Mouse (Mus musculus): Measurements from ENCODE around the gene Plcd1.

Plcd1 gene

GRCm38 (mm10) chr9:119091581-119092310 is 1.6 kb downstream of the Plcd1 start:
- no peak for DNase-seq (ENCODE audit: low read depth, low spot score)

GRCm38 (mm10) chr9:119090462-119090861 is 2.8 kb downstream of the Plcd1 start:
- no peak for DNase-seq (ENCODE audit: low read depth, low spot score)

- DNase-seq (ENCODE audit: low read depth, low spot score), result no peak
Measured at GRCm38 (mm10) chr9:119089437-119089836, 3.9 kb downstream of the Plcd1 start.

- DNase-seq (ENCODE audit: low read depth, low spot score), result peak; percentile 83
Measured at GRCm38 (mm10) chr9:119088148-119088801, 5.0 kb downstream of the Plcd1 start.

- DNase-seq (ENCODE audit: low read depth, low spot score), result no peak
Measured at GRCm38 (mm10) chr9:119087309-119087708, 6.0 kb downstream of the Plcd1 start.

GRCm38 (mm10) chr9:119086451-119086850 is 6.9 kb downstream of the Plcd1 start:
- no peak for DNase-seq (ENCODE audit: low read depth, low spot score)

GRCm38 (mm10) chr9:119083966-119084365 is 9.3 kb downstream of the Plcd1 start:
- no peak for DNase-seq (ENCODE audit: low read depth, low spot score)

- DNase-seq (ENCODE audit: low read depth, low spot score), result no peak
Measured at GRCm38 (mm10) chr9:119082656-119083430, 10.5 kb downstream of the Plcd1 start.

GRCm38 (mm10) chr9:119082039-119082438 is 11.3 kb downstream of the Plcd1 start:
- peak; percentile 51 for DNase-seq (ENCODE audit: low read depth, low spot score)

- DNase-seq (ENCODE audit: low read depth, low spot score), result no peak
Measured at GRCm38 (mm10) chr9:119080040-119080675, 13.1 kb downstream of the Plcd1 start.

- no peak for DNase-seq (ENCODE audit: low read depth, low spot score)
Measured at GRCm38 (mm10) chr9:119075685-119076084, 17.6 kb downstream of the Plcd1 start.

GRCm38 (mm10) chr9:119073184-119073895 is 20.0 kb downstream of the Plcd1 start:
- DNase-seq (ENCODE audit: low read depth, low spot score), result no peak

GRCm38 (mm10) chr9:119071786-119072185 is 21.5 kb downstream of the Plcd1 start:
- DNase-seq (ENCODE audit: low read depth, low spot score), result no peak

GRCm38 (mm10) chr9:119070173-119070825 is 23.0 kb downstream of the Plcd1 start:
- no peak for DNase-seq (ENCODE audit: low read depth, low spot score)

GRCm38 (mm10) chr9:119068266-119068665 is 25.0 kb downstream of the Plcd1 start:
- DNase-seq (ENCODE audit: low read depth, low spot score), result no peak

GRCm38 (mm10) chr9:119067601-119068000 is 25.7 kb downstream of the Plcd1 start:
- peak; percentile 87 for DNase-seq (ENCODE audit: low read depth, low spot score)

GRCm38 (mm10) chr9:119064296-119064695 is 29.0 kb downstream of the Plcd1 start:
- no peak for DNase-seq (ENCODE audit: low read depth, low spot score)

- no peak for DNase-seq (ENCODE audit: low read depth, low spot score)
Measured at GRCm38 (mm10) chr9:119063036-119063644, 30.2 kb downstream of the Plcd1 start.

- no peak for DNase-seq (ENCODE audit: low read depth, low spot score)
Measured at GRCm38 (mm10) chr9:119060701-119061100, 32.6 kb downstream of the Plcd1 start.

- no peak for DNase-seq (ENCODE audit: low read depth, low spot score)
Measured at GRCm38 (mm10) chr9:119058245-119058644, 35.1 kb downstream of the Plcd1 start.

All from forelimb bud, embryonic 11.5 days (tissue).